Mouse (Mus musculus) neutrophil, adult 65 days (primary cell): Measurements from ENCODE around the gene Meaf6. TPM values are rescaled to one million over a fixed set of nuclear protein-coding genes. Genes with fewer than 3 reads are reported as not detected.

Experiments
- total RNA-seq: library from RNA; stranded (reverse); gene quantifications from 2 replicates; pipeline ENCODE4 v1.2.4, GENCODE M21; 2023

Meaf6 gene
- 21.9 and 22.8 TPM in 2 replicates for total RNA-seq

GRCm38 (mm10) chr4:125084403-125085345 lies at the start of gene Meaf6:
Meaf6 (plus strand) TSS chr4:125085134.

GRCm38 (mm10) chr4:125065517-125066307 lies 19.2 kb upstream of the Meaf6 start, which contains the start of gene Dnali1:
Dnali1 (minus strand) TSS chr4:125065703.

GRCm38 (mm10) chr4:125066490-125067370 lies 18.2 kb upstream of the Meaf6 start, which contains the start of gene Snip1:
Snip1 (plus strand) TSS chr4:125066672.

GRCm38 (mm10) chr4:125127305-125128084 lies 42.6 kb downstream of the Meaf6 start, which contains the start of gene Zc3h12a:
Zc3h12a (minus strand) TSS chr4:125127840.

Other genes starting within 250 kb of the Meaf6 start
- gene Yrdc, start 234.5 kb upstream of the Meaf6 start, total RNA-seq, result 51.9 and 83.1 TPM in 2 replicates
- 10.8 and 13.5 TPM in 2 replicates for gene 1110065P20Rik, start 233.9 kb upstream of the Meaf6 start, total RNA-seq
- gene Maneal, start 223.0 kb upstream of the Meaf6 start, total RNA-seq, result not detected in 2 replicates
- gene Epha10, start 204.2 kb upstream of the Meaf6 start, total RNA-seq, result 0.09 TPM in 1 of 2 replicates, not detected in the other
- 6.3 and 6.6 TPM in 2 replicates for gene 9930104L06Rik, start 148.1 kb upstream of the Meaf6 start, total RNA-seq
- gene Cdca8, start 145.8 kb upstream of the Meaf6 start, total RNA-seq, result 60.2 and 61.0 TPM in 2 replicates
- gene Rspo1, start 98.7 kb upstream of the Meaf6 start, total RNA-seq, result 2.0 and 3.6 TPM in 2 replicates
- 67.1 and 106 TPM in 2 replicates for gene Gnl2, start 68.5 kb upstream of the Meaf6 start, total RNA-seq
- gene Dnali1, start 19.4 kb upstream of the Meaf6 start, total RNA-seq, result not detected in 2 replicates
- 43.8 and 46.7 TPM in 2 replicates for gene Snip1, start 18.5 kb upstream of the Meaf6 start, total RNA-seq
- 193 and 260 TPM in 2 replicates for gene Zc3h12a, start 42.7 kb downstream of the Meaf6 start, total RNA-seq